Mouse (Mus musculus): ENCODE results near the gene Zfp618. TPM values are rescaled to one million over a fixed set of nuclear protein-coding genes. Genes with fewer than 3 reads are reported as not detected.

Gene Zfp618
- total and polyA plus RNA-seq, 3 experiments: not detected

- Histone ChIP-seq H3K79me2 (ENCODE audit: control insufficient read depth, insufficient read depth, low read length, poor library complexity) (no peaks in the 10 kb centered on the region), H3K4me3 (ENCODE audit: control insufficient read depth in 1 of 2, insufficient read depth in 1 of 2, low read depth in 2 of 2, low read length in 2 of 2) (no peak overlapping the region), H3K4me1 (ENCODE audit: control insufficient read depth in 1 of 2, insufficient read depth in 2 of 2, low read length in 2 of 2) (no peaks in the 10 kb centered on the region), H3K27ac (ENCODE audit: control insufficient read depth, low read depth, low read length) (no peak overlapping the region), H3K9ac (ENCODE audit: control insufficient read depth, low read depth, low read length, poor library complexity, severe bottlenecking) (no peak overlapping the region), H3K9me3 (replicated peaks; ENCODE audit: insufficient read depth, low read length) (no peaks in the 10 kb centered on the region), H3K36me3 (ENCODE audit: control insufficient read depth in 1 of 2, insufficient read depth in 2 of 2, low read length in 2 of 2) (no peaks in the 10 kb centered on the region), H3K27me3 (ENCODE audit: control insufficient read depth in 1 of 2, insufficient read depth in 2 of 2, low read length in 2 of 2) (no peaks in the 10 kb centered on the region)
- DNase-seq (ENCODE audit: low read depth, low spot score): no peak
- TF ChIP-seq ZMIZ1 (IDR thresholded peaks at IDR 0.05; ENCODE audit: low read depth, low read length) (no peak), TBP (IDR thresholded peaks at IDR 0.05; ENCODE audit: low read depth, low read length) (no peak), UBTF (IDR thresholded peaks at IDR 0.05; ENCODE audit: borderline replicate concordance, insufficient read depth, low read depth, low read length) (no peak), E2F4 (IDR thresholded peaks at IDR 0.05; ENCODE audit: borderline replicate concordance, low read depth, low read length) (no peak), MAZ (IDR thresholded peaks at IDR 0.05; ENCODE audit: low read depth, low read length) (no peak), MAFK (IDR thresholded peaks at IDR 0.05; ENCODE audit: borderline replicate concordance, low read depth, low read length) (no peak), BHLHE40 (IDR thresholded peaks at IDR 0.05; ENCODE audit: borderline replicate concordance, low read depth, low read length) (no peak), GABPA (IDR thresholded peaks at IDR 0.05; ENCODE audit: low read depth, low read length) (no peak), ZC3H11A (IDR thresholded peaks at IDR 0.05; ENCODE audit: low read depth, low read length) (no peak), ZKSCAN1 (IDR thresholded peaks at IDR 0.05; ENCODE audit: low read depth, low read length) (no peak), ELF1 (IDR thresholded peaks at IDR 0.05; ENCODE audit: low read depth, low read length) (no peak), MAX (IDR thresholded peaks at IDR 0.05; ENCODE audit: low read length) (no peak)
Observed at GRCm38 (mm10) chr4:62941961-62942892, 23.1 kb upstream of the Zfp618 start.

- H3K9ac ChIP-seq (ENCODE audit: control insufficient read depth, low read depth, low read length, poor library complexity, severe bottlenecking): no peak overlapping the region
- DNase-seq (ENCODE audit: low read depth, low spot score): no peak
- no peaks in the 10 kb centered on the region for H3K4me1 ChIP-seq (ENCODE audit: control insufficient read depth in 1 of 2, insufficient read depth in 2 of 2, low read length in 2 of 2)
- H3K4me3 ChIP-seq (ENCODE audit: control insufficient read depth in 1 of 2, insufficient read depth in 1 of 2, low read depth in 2 of 2, low read length in 2 of 2): no peak overlapping the region
- no peaks in the 10 kb centered on the region for H3K36me3 ChIP-seq (ENCODE audit: control insufficient read depth in 1 of 2, insufficient read depth in 2 of 2, low read length in 2 of 2)
- no peaks in the 10 kb centered on the region for H3K9me3 ChIP-seq (replicated peaks; ENCODE audit: insufficient read depth, low read length)
- no peaks in the 10 kb centered on the region for H3K27me3 ChIP-seq (ENCODE audit: control insufficient read depth in 1 of 2, insufficient read depth in 2 of 2, low read length in 2 of 2)
- TF ChIP-seq CTCF (IDR thresholded peaks at IDR 0.05 in 2 of 3, conservative IDR thresholded peaks at IDR 0.05 in 1 of 3; ENCODE audit: control insufficient read depth in 1 of 3, insufficient read depth in 1 of 3, low read depth in 2 of 3, low read length in 3 of 3, poor library complexity in 1 of 3, severe bottlenecking in 1 of 3) (no peak), USF1 (IDR thresholded peaks at IDR 0.05; ENCODE audit: low read depth, low read length) (no peak), GATA1 (IDR thresholded peaks at IDR 0.05; ENCODE audit: low read depth, low read length) (no peak), POLR2A (IDR thresholded peaks at IDR 0.05; ENCODE audit: control insufficient read depth in 1 of 2, insufficient read depth in 1 of 2, low read depth in 1 of 2, low read length in 2 of 2, poor library complexity in 1 of 2) (no peak), BHLHE40 (IDR thresholded peaks at IDR 0.05; ENCODE audit: borderline replicate concordance, low read depth, low read length) (no peak)
- no peak overlapping the region for H3K27ac ChIP-seq (ENCODE audit: control insufficient read depth, low read depth, low read length)
- H3K79me2 ChIP-seq (ENCODE audit: control insufficient read depth, insufficient read depth, low read length, poor library complexity): no peaks in the 10 kb centered on the region
Observed at GRCm38 (mm10) chr4:62944326-62944879, 21.0 kb upstream of the Zfp618 start.

Data from MEL (cell line).